Mouse (Mus musculus): ENCODE data around the gene Msmp. TPM values are rescaled to one million over a fixed set of nuclear protein-coding genes. Genes with fewer than 3 reads are reported as not detected.

The Msmp gene
- total RNA-seq, 4 experiments from 2014 or later, result 0.52 TPM; not detected in 3

DNA sequence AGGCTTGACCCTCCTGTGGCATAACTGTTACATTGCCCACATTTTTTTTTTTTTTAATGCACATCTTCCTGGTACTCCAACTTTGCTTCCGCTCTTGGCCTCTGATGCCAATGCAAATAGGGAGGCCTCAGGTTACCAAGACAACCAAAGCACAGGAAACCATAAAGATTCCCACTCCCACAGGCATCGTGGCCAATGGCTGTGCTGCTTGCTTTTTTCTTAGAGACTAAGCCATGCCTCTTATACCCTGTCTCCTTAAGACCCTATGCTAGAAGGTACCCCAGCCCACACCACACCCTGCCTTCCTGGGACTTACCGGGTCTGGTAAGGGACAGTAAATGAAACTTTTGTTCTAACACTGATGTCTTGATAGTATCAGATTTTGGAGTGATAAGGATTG, 9.2 kb upstream of the Msmp start:
- no peak for DNase-seq (ENCODE audit: low spot score)

DNA sequence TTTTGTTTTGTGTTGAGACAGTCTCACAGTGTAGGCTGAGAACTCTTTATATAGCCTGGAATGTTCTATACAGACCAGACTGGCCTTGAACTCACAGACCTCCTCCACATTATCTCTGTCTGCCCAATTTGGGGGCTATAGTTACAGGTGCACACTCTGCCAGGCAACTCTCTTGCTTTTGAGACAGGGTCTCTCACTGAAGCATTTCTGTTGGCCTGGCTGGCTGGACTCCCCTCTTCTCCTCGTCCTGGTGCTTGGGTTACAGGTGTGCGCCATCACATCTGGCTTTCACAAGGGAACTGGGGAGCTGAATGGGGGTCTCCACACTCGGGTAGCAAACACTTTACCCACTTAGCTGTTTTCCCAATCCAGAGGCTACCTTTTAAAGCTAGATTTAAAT, 7.7 kb upstream of the Msmp start:
- no peak for DNase-seq (ENCODE audit: low spot score)

DNA sequence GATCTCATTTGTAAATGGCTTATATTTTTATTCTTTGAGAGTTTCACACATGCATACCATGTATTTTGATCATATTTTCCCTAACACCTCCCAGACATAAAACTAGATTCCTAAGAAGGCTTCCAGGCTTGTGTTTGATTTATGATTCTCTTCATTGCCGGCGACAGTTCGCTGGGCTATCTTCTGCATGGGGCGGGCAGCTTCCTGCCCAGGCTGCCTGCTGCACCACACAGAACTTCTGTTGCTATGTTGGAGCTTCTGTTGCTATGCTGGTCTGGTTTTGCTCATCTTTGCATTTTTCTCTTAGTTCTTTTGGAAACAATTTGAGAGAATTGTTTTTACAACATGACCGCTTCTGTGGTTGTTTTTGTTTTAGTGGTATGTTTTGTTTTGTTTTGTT, 7.2 kb upstream of the Msmp start:
- no peak for DNase-seq (ENCODE audit: low spot score)

DNA sequence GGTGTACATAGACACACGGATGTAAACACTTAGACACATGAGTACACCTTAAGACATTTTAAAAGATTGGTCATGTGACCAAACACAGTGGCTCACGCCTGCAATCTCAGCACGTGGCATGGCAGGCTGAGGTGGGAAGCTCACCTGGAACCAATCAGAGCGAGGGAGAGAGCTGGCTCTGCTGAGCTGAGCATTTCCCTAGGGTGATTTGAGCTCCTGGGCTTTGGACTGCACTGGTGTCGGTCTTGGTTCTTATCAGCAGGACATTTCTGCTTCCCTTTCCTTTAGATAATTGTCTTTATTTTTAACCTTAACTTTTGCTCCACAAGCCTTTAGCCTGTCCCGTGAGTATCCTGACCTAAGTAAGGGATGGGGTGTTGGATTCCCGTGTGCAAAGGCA, 3.4 kb upstream of the Msmp start:
- DNase-seq (ENCODE audit: low spot score), result peak; percentile 76

- peak; percentile 78 for DNase-seq (ENCODE audit: low spot score)
These were observed 2.1 kb upstream of the Msmp start for GRCm38 (mm10) chr4:43586411-43586810.

GRCm38 (mm10) chr4:43585682-43586081, 1.4 kb upstream of the Msmp start:
- no peak for DNase-seq (ENCODE audit: low spot score)

GRCm38 (mm10) chr4:43583421-43583820, 873 bp downstream of the Msmp start:
- no peak for DNase-seq (ENCODE audit: low spot score)

- no peak for DNase-seq (ENCODE audit: low spot score)
These were observed 2.1 kb downstream of the Msmp start for GRCm38 (mm10) chr4:43582241-43582640.

DNA sequence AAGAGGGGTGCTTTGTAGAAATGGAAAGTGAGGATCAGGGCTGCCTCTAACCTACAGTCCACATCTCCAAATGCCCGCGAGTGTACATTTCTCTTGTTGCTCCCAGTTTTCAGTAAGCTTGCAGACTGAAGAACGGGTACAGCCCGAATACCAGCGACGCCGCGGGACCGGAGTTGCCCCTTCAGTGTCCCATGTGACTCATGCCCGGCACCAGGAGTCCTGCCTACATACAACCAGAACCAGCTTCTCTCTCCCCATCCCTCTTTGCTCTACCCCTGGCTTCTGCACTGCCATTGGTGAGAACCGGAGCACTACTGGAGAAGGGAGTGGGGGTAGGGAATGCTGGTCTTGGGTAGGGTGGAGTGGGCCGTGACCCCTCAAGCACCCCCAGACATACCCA, 2.9 kb downstream of the Msmp start:
- DNase-seq (ENCODE audit: low spot score), result no peak

DNA sequence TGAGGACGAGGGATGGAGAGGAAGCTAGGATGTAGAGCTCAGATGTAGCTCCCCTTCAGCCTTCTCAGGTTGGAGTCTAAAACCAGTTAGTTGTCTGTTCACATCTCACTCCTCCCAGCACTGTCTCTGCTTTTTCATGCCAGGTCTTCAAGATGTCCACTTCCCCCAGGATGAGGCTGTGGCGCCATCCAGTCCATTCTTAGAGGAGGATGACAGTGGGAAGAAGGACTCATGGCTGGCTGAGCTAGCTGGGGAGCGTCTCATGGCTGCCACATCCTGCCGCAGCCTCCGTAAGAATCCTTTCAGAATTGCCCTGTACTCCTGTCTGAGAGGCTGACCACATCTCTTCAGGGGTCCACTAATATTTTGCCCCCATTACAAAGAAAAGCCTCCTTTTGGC, 3.6 kb downstream of the Msmp start:
- no peak for DNase-seq (ENCODE audit: low spot score)

DNA sequence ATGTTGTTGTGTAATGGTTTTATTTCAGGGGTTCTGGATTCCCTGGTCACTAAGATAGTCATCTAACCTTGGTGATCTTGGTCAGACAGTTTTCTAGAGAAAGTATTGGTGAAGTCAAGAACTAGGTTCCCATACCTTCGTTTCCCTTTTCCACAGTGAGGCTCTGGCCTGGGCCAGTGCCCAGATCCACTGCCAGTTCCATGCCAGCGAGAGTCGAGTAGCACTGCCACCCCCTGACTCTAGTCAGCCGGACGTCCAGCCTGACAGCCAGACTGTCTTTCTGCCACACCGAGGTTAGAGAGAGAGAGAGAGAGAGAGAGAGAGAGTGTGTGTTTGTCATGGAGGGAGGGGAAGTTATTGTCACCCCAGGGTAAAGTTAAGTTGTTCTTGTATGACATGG, 4.6 kb downstream of the Msmp start:
- no peak for DNase-seq (ENCODE audit: low spot score)

GRCm38 (mm10) chr4:43579256-43579655, 5.0 kb downstream of the Msmp start:
- DNase-seq (ENCODE audit: low spot score), result no peak

- peak; percentile 87 for DNase-seq (ENCODE audit: low spot score)
These were observed 5.7 kb downstream of the Msmp start, which contains the start of the genes Rgp1 and Gba2 for GRCm38 (mm10) chr4:43578376-43579204. Rgp1 (plus strand) TSS chr4:43578715. Gba2 (minus strand) TSS chr4:43578873.

DNA sequence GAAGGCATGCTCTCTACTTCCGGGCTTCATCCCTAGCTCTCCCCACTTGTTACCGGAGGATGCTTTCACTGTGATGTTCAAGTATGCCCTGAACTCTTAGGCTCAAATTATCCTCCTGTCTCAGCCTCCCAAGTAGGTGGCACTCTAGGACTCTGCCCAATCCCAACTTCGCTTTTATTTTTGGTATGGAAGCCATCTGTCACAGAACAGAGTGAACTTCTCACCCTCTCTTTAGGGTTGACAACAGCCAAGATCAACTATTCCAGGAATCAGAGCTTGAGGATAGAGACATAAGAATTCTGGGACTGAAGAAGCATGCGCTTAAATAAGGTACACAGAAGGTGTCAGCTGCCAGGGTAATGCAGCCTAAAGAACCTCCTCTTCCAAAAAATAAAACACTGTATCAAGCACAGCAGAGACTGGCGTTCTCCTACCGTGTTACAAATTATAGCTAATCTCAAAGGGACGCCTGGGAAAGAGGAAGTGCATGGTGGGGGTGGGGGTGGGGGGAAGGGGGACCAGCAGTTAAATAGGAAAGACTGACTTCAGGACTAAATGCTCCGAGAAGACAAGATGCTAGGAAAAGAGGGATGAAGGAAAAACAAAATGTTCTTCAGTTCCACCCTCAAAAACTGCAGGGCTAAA, 6.9 kb downstream of the Msmp start:
- DNase-seq (ENCODE audit: low spot score), result no peak

GRCm38 (mm10) chr4:43575356-43575755, 8.9 kb downstream of the Msmp start:
- DNase-seq (ENCODE audit: low spot score), result no peak

DNA sequence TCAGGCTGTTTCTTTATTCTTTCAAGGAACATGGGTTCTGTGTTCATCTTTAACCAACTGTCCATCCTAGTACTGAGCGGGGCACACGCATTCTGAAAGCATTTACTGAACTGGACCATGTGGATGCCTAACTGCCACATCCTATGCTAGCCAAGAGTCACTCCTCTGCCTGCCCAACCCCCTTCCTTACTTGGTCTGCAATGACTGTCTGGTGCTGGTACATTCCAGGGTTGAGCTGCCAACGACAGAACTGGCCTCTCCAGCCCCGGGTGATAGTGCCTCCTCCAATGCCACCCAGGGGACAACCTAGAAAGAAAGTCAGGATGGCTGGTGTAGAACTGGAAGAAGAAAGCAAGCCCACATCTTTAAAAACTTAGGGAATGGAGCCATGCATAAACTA, 10.7 kb downstream of the Msmp start:
- DNase-seq (ENCODE audit: low spot score), result no peak

DNA sequence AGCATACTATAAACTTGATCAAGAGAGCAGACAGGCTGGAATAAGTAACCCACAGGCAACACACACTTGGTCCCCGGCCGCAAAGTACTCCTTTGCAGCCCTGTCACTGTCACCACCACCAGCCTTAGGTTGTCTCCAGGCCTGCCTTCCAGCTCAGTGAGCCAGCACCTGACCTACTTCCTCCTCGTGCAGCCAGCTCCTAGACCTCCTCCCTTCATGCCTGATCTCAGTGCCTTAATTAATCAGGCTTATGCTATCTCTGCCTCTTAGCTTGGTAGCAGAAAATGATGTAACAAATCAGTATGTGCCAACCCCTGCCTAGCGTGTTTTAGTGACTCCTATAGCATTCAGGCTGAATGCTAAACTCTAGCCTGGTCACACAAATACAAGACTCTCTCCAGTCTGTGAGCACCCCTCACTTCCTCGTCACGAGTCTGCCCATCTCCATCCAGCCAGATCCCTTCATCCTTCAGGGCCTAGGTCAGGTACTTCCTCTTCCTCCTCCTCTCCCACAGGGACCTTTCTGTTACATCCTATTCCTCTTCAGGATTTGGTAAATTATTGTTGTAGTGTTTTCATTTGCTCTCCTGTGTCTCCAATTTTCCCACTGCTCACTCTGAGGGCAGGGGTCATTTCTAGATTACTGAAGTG, 12.8 kb downstream of the Msmp start:
- DNase-seq (ENCODE audit: low spot score), result no peak

GRCm38 (mm10) chr4:43567140-43567539, 17.2 kb downstream of the Msmp start:
- DNase-seq (ENCODE audit: low spot score), result no peak

- no peak for DNase-seq (ENCODE audit: low spot score)
These were observed 20.1 kb downstream of the Msmp start for GRCm38 (mm10) chr4:43564231-43564630.

DNA sequence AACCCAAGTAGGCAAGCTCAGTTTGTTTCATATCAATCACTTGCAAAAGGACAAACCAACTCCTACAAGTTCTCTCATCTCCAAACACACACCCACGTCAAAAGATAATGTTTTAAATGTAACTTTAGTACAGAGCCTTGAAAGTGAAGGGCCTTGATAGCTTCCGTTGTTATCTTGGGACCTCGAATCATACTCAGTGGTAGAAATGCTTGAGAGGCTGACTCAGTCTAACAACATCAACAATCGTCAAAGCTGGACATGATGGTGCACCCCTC, 20.8 kb downstream of the Msmp start:
- no peak for DNase-seq (ENCODE audit: low spot score)

DNA sequence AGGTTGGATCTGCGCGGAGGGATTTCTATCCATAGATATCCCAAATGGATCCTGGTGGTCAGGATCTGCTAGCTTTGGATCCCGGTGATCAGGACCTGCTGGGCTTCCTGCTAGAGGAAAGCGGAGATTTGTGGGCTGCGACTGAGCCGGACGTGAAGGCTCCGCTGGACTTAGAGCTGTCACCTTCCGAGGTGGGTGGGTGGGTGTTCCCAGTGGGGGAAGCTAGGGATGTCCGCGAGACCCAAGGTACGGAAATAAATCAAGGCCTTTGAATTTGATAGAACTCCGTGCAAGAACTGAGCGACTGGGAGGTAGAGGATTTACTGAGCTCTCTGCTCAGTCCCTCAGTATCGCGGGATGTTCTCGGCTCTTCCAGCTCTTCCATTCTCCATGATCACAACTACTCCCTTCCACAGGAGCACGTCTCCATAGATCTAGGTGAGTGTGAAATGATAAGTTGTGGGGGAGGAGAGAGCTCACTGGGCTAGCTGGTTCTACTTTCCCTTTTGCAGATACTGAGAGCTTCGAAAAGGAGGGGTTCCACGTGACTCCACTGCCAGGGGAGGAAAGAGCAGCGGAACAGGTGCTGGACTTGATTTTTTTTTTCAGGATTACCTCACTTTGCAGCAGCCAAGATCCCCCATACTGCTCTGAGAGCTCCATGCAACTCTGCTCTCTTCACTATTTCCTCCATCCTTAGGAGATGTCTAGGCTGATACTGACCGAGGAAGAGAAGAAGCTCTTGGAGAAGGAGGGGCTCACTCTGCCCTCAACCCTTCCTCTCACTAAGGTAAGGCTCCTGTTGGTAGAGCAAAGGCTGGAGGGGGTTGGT, 21.3 kb downstream of the Msmp start:
- no peak for DNase-seq (ENCODE audit: low spot score)
